Mouse (Mus musculus): ENCODE measurements at regions not wholly inside any gene's neighbourhood (a gene's known extent, or its start where the extent isn't known, plus 50 kb on each side); places are given as distances from the start of the nearest gene placed in this dataset.

- no peak for TF ChIP-seq CTCF (IDR thresholded peaks at IDR 0.05; ENCODE audit: low read depth)
- no peak for TF ChIP-seq EP300 (IDR thresholded peaks at IDR 0.05; ENCODE audit: low read depth)
Measured at GRCm38 (mm10) chr10:66643160-66643559, 452.8 kb upstream of the Jmjd1c start.

All from liver, embryonic 14.5 days (tissue).